In the genomic region with DNA sequence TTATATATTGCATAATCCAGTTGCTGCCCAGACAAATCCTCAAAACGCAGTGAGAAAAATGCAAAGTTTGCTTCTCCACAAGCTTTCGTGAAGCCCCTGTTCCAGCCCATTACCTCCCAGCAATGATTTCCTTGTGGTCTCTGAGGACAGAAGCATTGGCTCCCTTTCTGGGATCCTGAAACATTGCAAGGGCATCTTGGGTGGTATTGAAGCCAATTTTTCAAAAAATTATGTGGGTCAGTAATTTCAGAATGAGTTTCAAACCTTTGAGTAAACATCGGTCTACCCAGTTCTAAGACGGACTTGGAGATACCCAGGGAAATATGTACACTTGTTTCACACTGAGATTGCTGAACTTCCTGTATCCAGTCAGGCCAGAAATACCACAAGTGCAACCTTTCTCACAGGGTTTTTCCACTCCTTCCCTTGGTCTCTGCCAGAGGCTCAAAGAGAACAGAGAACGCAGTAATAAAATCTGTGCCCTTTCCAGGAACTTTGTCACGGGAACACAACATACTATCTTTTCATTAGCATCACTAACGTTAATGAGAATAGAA, we compare ENCODE assay signal across 20 mouse cellular contexts.
DNase-seq lines count a peak whose midpoint lies in the region; ATAC-seq and TF ChIP-seq lines count a peak whose summit lies in the region.
"Had no signal": no experiment of that assay in that cellular context is flagged by ENCODE, and none has a peak within 500 bp of the region (broad histone marks: within the 10 kb centered on the region; RNA-seq: fewer than 3 reads in every experiment).

No protein-coding gene starts in this region.

- no peak for TF ChIP-seq EP300 in lung, postnatal 0 days (IDR thresholded peaks at IDR 0.05)

- no peaks in the 10 kb centered on the region for H3K9me3 ChIP-seq in kidney, embryonic 14.5 days (ENCODE audit: control insufficient read depth, low read length)
- H3K9me3 ChIP-seq in lung, postnatal 0 days (ENCODE audit: low read length), result no peaks in the 10 kb centered on the region
- H3K9me3 ChIP-seq: embryonic facial prominence, embryonic 12.5 days; heart, embryonic 13.5 days; hindbrain, embryonic 12.5 days had no signal

- no peak overlapping the region for H3K4me3 ChIP-seq in kidney, embryonic 14.5 days (ENCODE audit: low read length)
- H3K4me3 ChIP-seq in lung, postnatal 0 days (ENCODE audit: low read depth, low read length), result no peak overlapping the region
- H3K4me3 ChIP-seq: embryonic facial prominence, embryonic 12.5 days; gastrocnemius, adult 2 months; heart, embryonic 13.5 days; hindbrain, embryonic 12.5 days had no signal

- no peak overlapping the region for H3K4me2 ChIP-seq in kidney, embryonic 14.5 days (replicated peaks; ENCODE audit: low read depth, low read length)
- H3K4me2 ChIP-seq in lung, postnatal 0 days (replicated peaks; ENCODE audit: low read depth, low read length), result no peak overlapping the region
- H3K4me2 ChIP-seq: embryonic facial prominence, embryonic 12.5 days; heart, embryonic 13.5 days; hindbrain, embryonic 12.5 days had no signal

- no peak overlapping the region for H3K27ac ChIP-seq in kidney, embryonic 14.5 days (ENCODE audit: low read depth, low read length)
- no peak overlapping the region for H3K27ac ChIP-seq in lung, postnatal 0 days (ENCODE audit: low read length)
- H3K27ac ChIP-seq: embryonic facial prominence, embryonic 12.5 days; gastrocnemius, adult 2 months; heart, embryonic 13.5 days; hindbrain, embryonic 12.5 days had no signal

- DNase-seq in kidney, adult 9 months, result peak; percentile 7
- peak; percentile 83 for DNase-seq in Muller cell, postnatal 12 days (ENCODE audit: inconsistent ontology term)
- peak; percentile 50 for DNase-seq in fibroblast of lung, adult 2 months (ENCODE audit: low read depth)
- DNase-seq in mesoderm, embryonic 11.5 days (ENCODE audit: low read depth, low spot score), result peak; percentile 12
- DNase-seq in lung, postnatal 0 days (ENCODE audit: low spot score), result no peak
- DNase-seq: adrenal gland, postnatal 10 days; cerebellum, adult 11 months; cerebellum, adult 8-10 months; cerebellum, postnatal 14 days; gastrocnemius, adult 2 months; gastrocnemius, postnatal 25 days; heart, adult 11 months; heart, postnatal 36 days had no signal

- H3K9ac ChIP-seq in kidney, embryonic 14.5 days (ENCODE audit: low read depth, low read length), result no peak overlapping the region
- H3K9ac ChIP-seq in lung, postnatal 0 days (replicated peaks; ENCODE audit: low read depth), result no peak overlapping the region
- H3K9ac ChIP-seq: embryonic facial prominence, embryonic 12.5 days; heart, embryonic 13.5 days; hindbrain, embryonic 12.5 days had no signal

- ATAC-seq in kidney, embryonic 14.5 days (ENCODE audit: low FRiP score, low TSS enrichment), result no peak
- no peak for ATAC-seq in lung, postnatal 0 days
- ATAC-seq: forebrain, embryonic 14.5 days; hindbrain, embryonic 16.5 days had no signal

- no peaks in the 10 kb centered on the region for H3K4me1 ChIP-seq in kidney, embryonic 14.5 days (ENCODE audit: control insufficient read depth, insufficient read depth, low read length)
- H3K4me1 ChIP-seq in lung, postnatal 0 days (ENCODE audit: insufficient read depth, low read depth, low read length), result no peaks in the 10 kb centered on the region
- H3K4me1 ChIP-seq: embryonic facial prominence, embryonic 12.5 days; heart, embryonic 13.5 days; hindbrain, embryonic 12.5 days had no signal

- 71% methylated on average over 7 of the region's 7 CpGs for WGBS in kidney, embryonic 14.5 days
- WGBS in lung, postnatal 0 days, result 76% methylated on average over 7 of the region's 7 CpGs

- TF ChIP-seq CTCF in lung, postnatal 0 days (IDR thresholded peaks at IDR 0.05), result no peak

- no peaks in the 10 kb centered on the region for H3K36me3 ChIP-seq in kidney, embryonic 14.5 days (ENCODE audit: control insufficient read depth, insufficient read depth, low read length)
- H3K36me3 ChIP-seq in lung, postnatal 0 days (ENCODE audit: insufficient read depth, low read length), result no peaks in the 10 kb centered on the region
- H3K36me3 ChIP-seq: embryonic facial prominence, embryonic 12.5 days; heart, embryonic 13.5 days; hindbrain, embryonic 12.5 days had no signal

- no peaks in the 10 kb centered on the region for H3K27me3 ChIP-seq in kidney, embryonic 14.5 days (ENCODE audit: control insufficient read depth, insufficient read depth, low read length)
- H3K27me3 ChIP-seq in lung, postnatal 0 days (replicated peaks; ENCODE audit: insufficient read depth, low read length), result no peaks in the 10 kb centered on the region
- H3K27me3 ChIP-seq: CH12.LX; embryonic facial prominence, embryonic 12.5 days; heart, embryonic 13.5 days; hindbrain, embryonic 12.5 days had no signal
